In the genomic region with DNA sequence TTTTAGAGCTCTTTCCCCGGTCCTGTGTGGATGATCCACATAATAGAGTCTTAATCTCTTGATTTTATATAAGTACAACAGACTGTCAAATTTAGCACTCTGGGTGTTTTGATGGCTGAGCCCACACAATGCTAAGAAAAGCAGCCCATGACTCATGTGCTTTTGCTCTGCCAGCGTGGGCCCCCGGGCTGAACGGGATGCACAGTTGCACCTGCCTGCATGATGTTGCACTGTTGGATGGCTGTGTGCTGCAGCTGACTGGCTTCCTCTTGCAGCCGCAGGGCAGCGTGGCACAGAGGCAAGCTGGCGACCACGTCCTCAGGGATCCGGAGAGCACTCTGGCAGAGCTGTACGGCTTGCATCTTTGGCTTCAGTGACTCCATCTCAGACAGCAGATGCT, we compare ENCODE assay signal across 8 mouse cellular contexts.
DNase-seq lines count a peak whose midpoint lies in the region; ATAC-seq lines count a peak whose summit lies in the region.

No protein-coding gene starts in this region.

- no peaks in the 10 kb centered on the region for H3K9me3 ChIP-seq in megakaryocyte, embryonic 14.5 days
- no peaks in the 10 kb centered on the region for H3K9me3 ChIP-seq in hindbrain, embryonic 13.5 days
- no peaks in the 10 kb centered on the region for H3K9me3 ChIP-seq in midbrain, embryonic 12.5 days

- no peak for ATAC-seq in megakaryocyte, adult 5-6 weeks (ENCODE audit: poor library complexity, severe bottlenecking)
- peak; percentile 86 for ATAC-seq in hindbrain, embryonic 13.5 days (ENCODE audit: low FRiP score)
- peak; percentile 54; the same call in 1 of the 2 replicates for ATAC-seq in midbrain, embryonic 12.5 days (ENCODE audit: low FRiP score, low read depth)

- peaks cover 97% of the 10 kb centered on the region for H3K36me3 ChIP-seq in megakaryocyte, embryonic 14.5 days (replicated peaks; ENCODE audit: low read length)
- no peaks in the 10 kb centered on the region for H3K36me3 ChIP-seq in hindbrain, embryonic 13.5 days
- H3K36me3 ChIP-seq in midbrain, embryonic 12.5 days, result no peaks in the 10 kb centered on the region

- DNase-seq in thymus, postnatal 10 days (ENCODE audit: low spot score in 2 of 2), result peak; percentile 67 to 71
- no peak for DNase-seq in gastrocnemius, postnatal 25 days
- no peak for DNase-seq in urinary bladder, postnatal 25 days (ENCODE audit: low spot score)
- DNase-seq in lung, postnatal 10 days, result no peak

- 54% methylated on average over 10 of the region's 10 CpGs for WGBS in hindbrain, embryonic 13.5 days
- 73% methylated on average over 10 of the region's 10 CpGs for WGBS in midbrain, embryonic 12.5 days

- no peak overlapping the region for H3K4me2 ChIP-seq in hindbrain, embryonic 13.5 days
- H3K4me2 ChIP-seq in midbrain, embryonic 12.5 days (replicated peaks), result no peak overlapping the region

- peak overlapping the region; percentile 81 for H3K4me3 ChIP-seq in megakaryocyte, embryonic 14.5 days (replicated peaks)
- H3K4me3 ChIP-seq in hindbrain, embryonic 13.5 days, result no peak overlapping the region
- no peak overlapping the region for H3K4me3 ChIP-seq in midbrain, embryonic 12.5 days

- H3K27me3 ChIP-seq in megakaryocyte, embryonic 14.5 days (replicated peaks), result no peaks in the 10 kb centered on the region
- no peaks in the 10 kb centered on the region for H3K27me3 ChIP-seq in hindbrain, embryonic 13.5 days
- H3K27me3 ChIP-seq in midbrain, embryonic 12.5 days, result no peaks in the 10 kb centered on the region

- no peak overlapping the region for H3K9ac ChIP-seq in hindbrain, embryonic 13.5 days
- no peak overlapping the region for H3K9ac ChIP-seq in midbrain, embryonic 12.5 days (replicated peaks)

- H3K27ac ChIP-seq in hindbrain, embryonic 13.5 days, result peak overlapping the region; percentile 66
- no peak overlapping the region for H3K27ac ChIP-seq in midbrain, embryonic 12.5 days (replicated peaks)

- H3K4me1 ChIP-seq in megakaryocyte, embryonic 14.5 days, result peaks cover 67% of the 10 kb centered on the region
- H3K4me1 ChIP-seq in hindbrain, embryonic 13.5 days (replicated peaks), result peaks cover 3% of the 10 kb centered on the region
- peaks cover 3% of the 10 kb centered on the region; the same call in 1 of the 2 replicates for H3K4me1 ChIP-seq in midbrain, embryonic 12.5 days

Comparison
In these comparisons a context has a peak if more than half of its experiments do, and no peak if none do; other contexts are left out.
1. DNase-seq: peak in thymus, postnatal 10 days (2 of 2); none in gastrocnemius, postnatal 25 days (single experiment), urinary bladder, postnatal 25 days (single experiment) and lung, postnatal 10 days (single experiment).